In the genomic region with DNA sequence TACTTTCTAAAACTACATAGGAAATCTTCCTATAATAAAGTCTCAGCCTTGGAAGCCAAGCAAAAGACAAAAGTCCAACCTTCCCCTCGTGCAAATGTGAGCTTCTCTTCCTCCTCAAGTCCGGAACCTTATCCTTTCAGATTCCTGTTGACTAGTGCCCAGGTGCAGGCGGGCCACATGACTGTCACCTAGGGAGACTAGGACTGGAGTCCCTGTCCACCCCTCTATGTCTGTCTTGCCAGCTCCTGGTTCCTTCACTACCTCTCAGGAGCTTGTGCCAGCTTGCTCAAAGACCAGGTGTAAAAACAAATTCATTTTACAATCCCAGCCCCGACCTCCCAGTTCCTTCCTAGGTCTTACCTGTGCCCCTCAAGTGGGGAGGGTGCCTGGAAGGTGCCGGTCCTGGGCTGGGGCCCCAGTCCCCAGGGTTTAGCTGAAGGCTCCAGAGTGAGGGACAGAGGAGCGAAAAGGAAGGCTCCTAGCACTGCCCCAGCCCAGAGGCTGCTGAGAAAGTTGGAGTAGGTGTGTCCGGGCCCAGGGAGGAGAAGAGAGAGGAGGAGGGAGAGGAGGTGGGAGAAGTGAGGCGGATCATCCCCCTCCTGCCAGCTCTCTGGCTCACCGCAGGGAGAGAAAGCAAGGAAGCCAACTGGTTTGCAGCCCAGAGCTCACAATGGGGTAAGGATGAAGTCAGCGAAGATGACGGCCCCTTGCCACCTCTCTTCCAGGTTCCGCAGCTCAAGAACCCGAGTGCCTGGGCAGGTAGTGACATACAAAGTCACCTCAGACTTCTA, we compare ENCODE assay signal across 17 mouse cellular contexts. TPM values are rescaled to one million over a fixed set of nuclear protein-coding genes. Genes with fewer than 3 reads are reported as not detected.
DNase-seq lines count a peak whose midpoint lies in the region; ATAC-seq and TF ChIP-seq lines count a peak whose summit lies in the region.
"Had no signal": no experiment of that assay in that cellular context is flagged by ENCODE, and none has a peak within 500 bp of the region (broad histone marks: within the 10 kb centered on the region; RNA-seq: fewer than 3 reads in every experiment).

Gene Fat2 (minus strand): TSS at position 464 of the 791 bp plus-strand sequence.

- no peak for TF ChIP-seq POLR2A in kidney, adult 2 months (IDR thresholded peaks at IDR 0.05; ENCODE audit: low read depth, low read length)
- TF ChIP-seq POLR2A in cerebellum, adult 2 months (IDR thresholded peaks at IDR 0.05; ENCODE audit: borderline replicate concordance, insufficient read depth, low read length), result no peak; the same call in 1 of the 2 replicates

- H3K4me3 ChIP-seq in kidney, postnatal 0 days (replicated peaks; ENCODE audit: low read depth, low read length), result no peak within 1 kb of the TSS
- H3K4me3 ChIP-seq in kidney, adult 2 months (ENCODE audit: insufficient read depth, low read depth, low read length), result no peak within 1 kb of the TSS
- H3K4me3 ChIP-seq in cerebellum, adult 2 months (replicated peaks; ENCODE audit: insufficient read depth, low read depth, low read length), result peak within 1 kb of the TSS; percentile 97
- peak within 1 kb of the TSS; percentile 29 for H3K4me3 ChIP-seq in embryonic facial prominence, embryonic 15.5 days (replicated peaks)
- H3K4me3 ChIP-seq: hindbrain, embryonic 12.5 days; layer of hippocampus, adult 2 months; midbrain, embryonic 13.5 days had no signal

- H3K27me3 ChIP-seq in kidney, postnatal 0 days (ENCODE audit: insufficient read depth, low read length), result no peaks in the 10 kb centered on the region
- H3K27me3 ChIP-seq in kidney, adult 2 months (replicated peaks; ENCODE audit: control insufficient read depth, insufficient read depth, low read length), result no peaks in the 10 kb centered on the region
- no peaks in the 10 kb centered on the region for H3K27me3 ChIP-seq in Patski
- no peaks in the 10 kb centered on the region for H3K27me3 ChIP-seq in cerebellum, adult 2 months (ENCODE audit: control insufficient read depth, insufficient read depth, low read length)
- no peaks in the 10 kb centered on the region for H3K27me3 ChIP-seq in embryonic facial prominence, embryonic 15.5 days
- H3K27me3 ChIP-seq: hindbrain, embryonic 12.5 days; midbrain, embryonic 13.5 days had no signal

- no peaks in the 10 kb centered on the region for H3K36me3 ChIP-seq in kidney, postnatal 0 days (ENCODE audit: insufficient read depth, low read length)
- no peaks in the 10 kb centered on the region for H3K36me3 ChIP-seq in kidney, adult 2 months (ENCODE audit: control insufficient read depth, insufficient read depth, low read length)
- no peaks in the 10 kb centered on the region for H3K36me3 ChIP-seq in embryonic facial prominence, embryonic 15.5 days
- H3K36me3 ChIP-seq: hindbrain, embryonic 12.5 days; midbrain, embryonic 13.5 days had no signal

- no peak for ATAC-seq in kidney, postnatal 0 days (replicated peaks; ENCODE audit: low FRiP score, low read depth)
- peak; percentile 73 for ATAC-seq in Patski
- peak; percentile 56; the same call in 1 of the 2 replicates for ATAC-seq in embryonic facial prominence, embryonic 15.5 days (ENCODE audit: insufficient number of reproducible peaks, low FRiP score, low TSS enrichment, low read depth)
- ATAC-seq: forebrain, postnatal 0 days; intestine, postnatal 0 days; midbrain, embryonic 13.5 days had no signal

- POLR2A ChIA-PET in Patski (lab: Charles Lee), result interaction anchor here (0.6 to 1.5 kb wide), 3 partner anchors 11 to 262 kb away, joined by 3 to 4 read pairs (median 3); no protein-coding TSS in a partner anchor

- H3K4me1 ChIP-seq in kidney, postnatal 0 days (replicated peaks; ENCODE audit: insufficient read depth, low read length), result no peaks in the 10 kb centered on the region
- no peaks in the 10 kb centered on the region for H3K4me1 ChIP-seq in kidney, adult 2 months (ENCODE audit: control insufficient read depth, insufficient read depth, low read length)
- peaks cover 20% of the 10 kb centered on the region; the same call in 1 of the 2 replicates for H3K4me1 ChIP-seq in cerebellum, adult 2 months (ENCODE audit: control insufficient read depth, insufficient read depth, low read length)
- 0 out of 2 replicates have a peak, but pooled peaks cover 7% of the 10 kb centered on the region for H3K4me1 ChIP-seq in embryonic facial prominence, embryonic 15.5 days
- H3K4me1 ChIP-seq: hindbrain, embryonic 12.5 days; midbrain, embryonic 13.5 days had no signal

- H3K9ac ChIP-seq in kidney, postnatal 0 days (ENCODE audit: low read depth, low read length), result no peak within 1 kb of the TSS
- no peak within 1 kb of the TSS for H3K9ac ChIP-seq in embryonic facial prominence, embryonic 15.5 days
- H3K9ac ChIP-seq: forebrain, postnatal 0 days; hindbrain, embryonic 12.5 days; liver, embryonic 14.5 days; midbrain, embryonic 13.5 days had no signal

- CTCF ChIA-PET in Patski (lab: Charles Lee), result interaction anchor here (1.0 to 2.0 kb wide), 4 partner anchors 16 to 50 kb away, joined by 3 to 6 read pairs (median 4); no protein-coding TSS in a partner anchor

- in situ Hi-C loops in Patski (cut with MboI; ENCODE audit: low pct_unique_long_range_greater_than_20kb), result no loop called here

- H3K27ac ChIP-seq in kidney, postnatal 0 days, result no peak within 1 kb of the TSS
- H3K27ac ChIP-seq in kidney, adult 2 months (ENCODE audit: insufficient read depth, low read depth, low read length), result no peak within 1 kb of the TSS
- peak within 1 kb of the TSS; percentile 98 for H3K27ac ChIP-seq in cerebellum, adult 2 months (ENCODE audit: insufficient read depth, low read length)
- peak within 1 kb of the TSS; percentile 58 for H3K27ac ChIP-seq in embryonic facial prominence, embryonic 15.5 days (replicated peaks)
- H3K27ac ChIP-seq: hindbrain, embryonic 12.5 days; layer of hippocampus, adult 2 months; liver, embryonic 14.5 days; midbrain, embryonic 13.5 days had no signal

- WGBS in kidney, postnatal 0 days, result 33% methylated on average over 13 of the region's 13 CpGs
- 40% methylated on average over 13 of the region's 13 CpGs for WGBS in kidney, adult 2 months
- WGBS in cerebellum, adult 2 months, result 8% methylated on average over 13 of the region's 13 CpGs
- 25% methylated on average over 13 of the region's 13 CpGs for WGBS in embryonic facial prominence, embryonic 15.5 days

- intact Hi-C loops in heart, postnatal 14 days (cut with DNase I), result no loop called here

- H3K4me2 ChIP-seq in kidney, postnatal 0 days (ENCODE audit: low read length), result 0 out of 2 replicates have a peak within 1 kb of the TSS, but pooled peaks have one; percentile 5
- H3K4me2 ChIP-seq in embryonic facial prominence, embryonic 15.5 days (replicated peaks), result peak within 1 kb of the TSS; percentile 35
- H3K4me2 ChIP-seq: hindbrain, embryonic 12.5 days; midbrain, embryonic 13.5 days had no signal

- peak; percentile 31 for DNase-seq in kidney, postnatal 0 days (ENCODE audit: low spot score)
- no peak for DNase-seq in kidney, adult 2 months
- DNase-seq in Patski (ENCODE audit: low read depth, low spot score), result no peak
- peak; percentile 92 to 97 for DNase-seq in cerebellum, adult 2 months
- no peak for DNase-seq in heart, postnatal 14 days
- DNase-seq in heart, adult 8-10 months (ENCODE audit: low spot score), result no peak
- DNase-seq: adrenal gland, postnatal 25 days; forebrain, postnatal 0 days; gastrocnemius, postnatal 36 days; thymus, postnatal 4 days had no signal

- no peak for TF ChIP-seq CTCF in kidney, postnatal 0 days (IDR thresholded peaks at IDR 0.05; ENCODE audit: low read depth)
- no peak for TF ChIP-seq CTCF in kidney, adult 2 months (conservative IDR thresholded peaks at IDR 0.05; ENCODE audit: insufficient read depth, insufficient read length, low read depth, low read length)
- no peak for TF ChIP-seq CTCF in Patski (IDR thresholded peaks at IDR 0.05)
- no peak for TF ChIP-seq CTCF in cerebellum, adult 2 months (IDR thresholded peaks at IDR 0.05; ENCODE audit: borderline replicate concordance, insufficient read depth, low read depth, low read length)

- no peaks in the 10 kb centered on the region for H3K9me3 ChIP-seq in kidney, postnatal 0 days (replicated peaks; ENCODE audit: low read length)
- no peaks in the 10 kb centered on the region for H3K9me3 ChIP-seq in embryonic facial prominence, embryonic 15.5 days (replicated peaks)
- H3K9me3 ChIP-seq: hindbrain, embryonic 12.5 days; midbrain, embryonic 13.5 days had no signal

RNA-seq across cellular contexts. Expression of gene Fat2, which starts in this region (rescaled TPM):
- 0.05 and 0.08 TPM in 2 replicates for polyA plus RNA-seq in kidney, postnatal 0 days (2015; fragmentation: Nextera tagmentation; extraction: Ambion mirVana)
- 0.06 and 0.11 TPM in 2 replicates for polyA plus RNA-seq in kidney, adult 2 months (2012; rRNA removed)
- 4.2 TPM for polyA plus RNA-seq in Patski (2021)
- 86.7 and 104 TPM in 2 replicates for polyA plus RNA-seq in cerebellum, adult 2 months (2012; rRNA removed)
- polyA plus RNA-seq in embryonic facial prominence, embryonic 15.5 days (2015; fragmentation: Nextera tagmentation; extraction: Ambion mirVana), result 1.1 and 1.6 TPM in 2 replicates
- under 1 TPM; 0.07 to 0.10 TPM for total RNA-seq in heart, postnatal 14 days (2021)
- total RNA-seq in heart, adult 8-10 months (2022), result under 1 TPM; 0.08 to 0.20 (median 0.11) TPM
- total RNA-seq: adrenal gland, postnatal 25 days had no signal
- polyA plus RNA-seq: heart, embryonic 14.5 days; intestine, postnatal 0 days had no signal

Comparison
In these comparisons a context has a peak if more than half of its experiments do, and no peak if none do; other contexts are left out.
1. RNA of gene Fat2 (polyA plus RNA-seq): 86.7 to 104 TPM in cerebellum, adult 2 months; 4.2 TPM in Patski (single experiment), 1.1 to 1.6 TPM in embryonic facial prominence, embryonic 15.5 days, 0.06 to 0.11 TPM in kidney, adult 2 months and 0.05 to 0.08 TPM in kidney, postnatal 0 days; every median in the first group is over 10 times any median in the second.
2. Peak in DNase-seq and H3K4me2 ChIP-seq in kidney, postnatal 0 days; RNA of the gene not detected or under 1 TPM.
3. DNase-seq: peak in cerebellum, adult 2 months (2 of 2); none in kidney, adult 2 months (single experiment), Patski (single experiment), heart, postnatal 14 days (0 of 2) and heart, adult 8-10 months (single experiment).
4. H3K27ac ChIP-seq: peak in cerebellum, adult 2 months (single experiment) and embryonic facial prominence, embryonic 15.5 days (single experiment); none in kidney, postnatal 0 days (single experiment) and kidney, adult 2 months (single experiment).
5. H3K4me3 ChIP-seq: peak in cerebellum, adult 2 months (single experiment) and embryonic facial prominence, embryonic 15.5 days (single experiment); none in kidney, postnatal 0 days (single experiment) and kidney, adult 2 months (single experiment).